Mouse (Mus musculus) induced T-regulatory cell, adult 2 months (primary cell): ENCODE data around the gene Tmprss3.

ENCODE experiments used
- DNase-seq: peaks from one replicate; pipeline ENCODE4 v3.0.0-alpha.2; 2012; ENCODE audit warnings: low read depth

The Tmprss3 gene

DNA sequence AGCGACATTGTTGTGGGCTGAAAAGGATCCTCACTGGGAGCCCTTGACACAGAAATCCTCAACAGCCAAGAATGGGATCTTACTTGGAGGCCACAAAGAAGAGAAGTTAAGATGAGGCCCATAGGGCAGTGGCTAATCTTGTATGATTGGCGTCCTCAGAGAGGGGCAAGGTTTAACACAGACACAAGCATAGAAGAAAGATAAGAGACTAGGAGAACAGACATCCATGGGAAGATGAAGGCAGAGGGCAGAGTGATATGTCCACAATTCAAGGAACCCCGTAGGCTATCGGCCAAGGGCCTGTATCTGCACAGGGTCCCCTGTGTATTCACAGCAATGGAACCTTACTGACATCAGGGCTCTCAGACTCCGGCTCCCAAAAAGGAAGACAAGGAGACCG lies 3.6 kb downstream of the Tmprss3 start:
- no peak for DNase-seq

DNA sequence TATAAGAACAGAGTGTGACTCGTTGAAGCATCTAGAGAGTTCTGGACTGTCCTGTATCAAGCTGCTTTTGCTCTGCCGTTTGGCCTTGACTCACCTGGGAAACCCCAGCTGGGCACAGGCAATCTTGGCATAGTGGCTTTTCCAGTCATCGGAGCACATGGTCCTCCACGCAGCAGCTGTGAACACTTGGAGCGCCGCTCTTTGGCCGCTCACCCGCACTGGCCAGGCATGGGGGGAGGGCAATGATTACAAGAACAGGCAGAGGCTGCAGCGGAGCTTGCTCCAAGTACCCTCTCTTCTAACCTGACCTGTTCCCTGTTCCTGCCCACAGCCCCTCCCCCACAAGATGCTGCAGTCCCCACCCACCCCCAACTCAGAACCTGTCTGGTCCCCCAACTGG lies 5.4 kb downstream of the Tmprss3 start:
- no peak for DNase-seq

DNA sequence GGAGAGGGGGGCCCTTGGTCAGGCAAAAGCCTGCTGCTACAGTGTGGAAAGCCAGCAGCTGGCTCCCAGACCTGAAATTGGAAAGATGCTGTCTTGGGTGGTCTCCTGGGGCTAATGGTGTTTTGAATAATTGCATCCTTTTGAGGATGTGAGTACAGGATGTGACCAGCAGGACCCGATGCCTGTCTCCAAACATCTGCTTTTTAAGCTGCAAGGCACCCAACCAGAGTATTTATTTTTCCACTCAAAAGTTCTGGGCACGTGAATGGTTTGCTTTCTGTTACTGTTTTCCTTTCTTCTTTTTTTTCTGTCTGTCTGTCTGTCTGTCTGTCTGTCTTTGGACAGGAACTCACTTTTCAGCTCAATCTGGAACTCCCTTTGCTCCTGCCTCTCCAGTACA lies 6.1 kb downstream of the Tmprss3 start:
- DNase-seq, result no peak

DNA sequence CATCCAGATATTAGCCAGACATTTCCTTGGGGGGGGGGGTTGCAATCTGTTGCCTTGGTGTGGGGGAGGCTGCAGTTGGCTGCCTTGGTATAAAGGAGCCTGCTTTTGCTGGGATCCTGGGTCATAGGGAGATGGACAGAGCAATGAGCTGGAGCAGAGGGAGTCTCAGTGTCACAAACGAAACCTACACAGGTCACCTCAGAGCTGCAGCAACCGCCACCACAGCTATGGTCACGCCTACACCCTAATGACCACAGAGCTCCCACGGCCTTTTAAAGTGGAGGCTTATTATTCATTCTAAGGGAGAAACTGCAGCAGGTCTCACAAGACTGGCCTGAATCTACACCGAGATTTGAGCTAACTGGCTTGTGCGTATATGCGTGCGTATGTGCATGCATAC lies 7.0 kb downstream of the Tmprss3 start:
- DNase-seq, result no peak

DNA sequence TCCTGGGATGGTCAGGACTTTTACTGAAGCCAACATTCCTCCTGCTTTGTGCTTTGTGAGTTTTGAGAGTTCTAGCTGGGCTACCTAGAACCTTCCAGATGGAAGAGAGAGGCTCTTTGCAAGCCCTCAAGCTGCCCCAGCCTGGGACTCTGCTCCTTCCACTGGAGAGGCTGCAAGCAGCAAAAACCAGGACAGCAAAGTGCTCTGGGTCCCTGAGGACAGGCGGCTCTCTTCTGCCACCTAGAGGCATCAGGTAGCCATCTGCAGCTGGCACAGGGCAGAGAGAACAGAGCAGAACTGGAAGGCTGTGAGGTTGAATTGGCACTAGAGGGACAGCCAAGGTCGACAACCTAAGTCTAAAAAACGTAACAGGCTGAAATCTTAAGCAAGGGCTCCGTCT lies 11.4 kb downstream of the Tmprss3 start:
- DNase-seq, result peak; percentile 84

DNA sequence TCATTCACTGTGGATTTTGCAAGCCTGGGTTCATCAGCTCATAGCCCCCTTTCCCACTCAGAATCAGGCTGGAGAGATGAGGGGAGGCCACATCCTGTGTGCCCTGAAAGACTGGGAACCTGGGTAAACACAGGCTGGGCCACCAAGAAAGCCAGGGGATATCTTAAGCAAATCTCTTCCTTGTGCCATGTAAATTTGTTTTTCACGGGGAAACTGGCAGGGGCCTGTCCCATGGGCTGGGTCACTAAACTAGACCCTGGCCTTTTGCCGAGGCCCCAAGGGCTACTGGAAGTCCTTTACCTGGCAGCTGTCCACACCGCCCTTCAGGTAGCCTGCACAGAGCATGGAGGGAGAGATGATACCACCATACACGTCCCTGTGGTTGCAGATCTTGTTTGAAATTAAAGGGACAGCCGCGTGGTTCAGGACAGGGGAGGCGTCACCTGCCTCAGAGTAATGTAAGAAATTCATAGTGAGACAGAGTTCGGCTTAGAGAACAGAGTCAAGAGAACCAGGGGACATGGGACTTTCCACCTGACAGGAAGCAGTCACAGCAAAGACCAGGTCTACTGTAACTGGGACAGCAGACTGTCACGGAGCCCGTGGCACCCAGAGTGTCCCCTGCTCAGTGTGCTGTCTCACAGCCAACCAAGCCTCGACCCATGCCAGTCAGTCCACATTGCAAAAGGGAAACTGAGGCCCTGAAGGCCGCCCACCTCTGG lies 14.3 kb downstream of the Tmprss3 start:
- peak; percentile 61 for DNase-seq

DNA sequence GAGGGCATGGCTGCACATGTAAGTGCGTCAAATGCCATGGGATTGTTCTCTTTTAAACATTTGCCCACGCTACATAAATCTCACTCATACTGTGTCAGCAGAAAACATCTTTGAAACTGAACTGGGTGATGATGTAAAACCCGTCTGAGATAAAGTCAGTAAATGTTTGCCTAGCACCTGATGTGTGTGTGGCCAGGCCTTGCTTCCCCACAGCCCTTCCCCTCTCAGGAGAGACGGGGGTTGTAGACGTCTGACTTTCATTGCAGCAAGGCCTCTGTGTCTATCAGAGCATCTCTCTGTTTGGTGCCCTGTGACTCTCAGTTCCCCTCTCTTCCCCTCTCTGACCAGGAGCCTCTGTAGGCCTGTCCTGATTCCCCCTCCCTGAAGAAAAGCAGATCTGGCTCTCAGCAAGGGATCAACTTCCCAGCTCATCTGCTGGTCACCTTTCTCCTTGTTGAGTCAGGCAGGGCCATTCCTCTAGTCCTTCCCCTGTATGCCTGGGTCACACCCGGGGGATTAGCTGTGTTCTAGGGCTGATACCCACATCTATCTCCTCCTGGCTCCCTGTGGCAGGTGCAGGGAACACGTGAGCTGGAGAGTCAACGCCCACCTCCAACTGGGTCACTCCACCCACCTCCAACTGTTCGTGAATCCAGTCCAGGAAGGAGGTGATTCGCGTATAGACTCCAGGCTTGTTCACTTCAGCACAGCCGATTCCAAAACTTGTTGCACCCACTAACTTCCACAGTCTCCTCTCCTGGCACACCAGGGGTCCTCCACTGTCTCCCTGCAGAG lies 15.4 kb downstream of the Tmprss3 start:
- DNase-seq, result no peak

DNA sequence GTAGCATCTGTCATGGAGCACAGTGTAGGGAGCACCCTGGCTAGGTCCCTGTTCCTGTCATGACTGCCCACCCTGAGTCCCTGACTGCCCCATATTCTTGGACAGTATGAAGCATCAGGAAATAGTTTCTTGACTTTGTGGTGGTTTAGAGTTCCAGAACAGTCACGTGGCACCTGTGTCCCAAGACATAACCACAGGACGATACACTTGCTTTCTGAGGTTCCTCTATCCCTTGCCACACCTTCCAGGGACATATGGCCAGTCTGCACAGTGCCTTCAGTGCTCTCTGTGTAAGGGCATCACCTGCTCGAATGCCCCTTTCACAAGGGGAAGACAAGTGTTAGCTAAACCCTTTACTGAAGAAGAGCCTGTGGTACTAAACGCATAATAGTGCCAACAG lies 17.3 kb downstream of the Tmprss3 start:
- DNase-seq, result no peak

DNA sequence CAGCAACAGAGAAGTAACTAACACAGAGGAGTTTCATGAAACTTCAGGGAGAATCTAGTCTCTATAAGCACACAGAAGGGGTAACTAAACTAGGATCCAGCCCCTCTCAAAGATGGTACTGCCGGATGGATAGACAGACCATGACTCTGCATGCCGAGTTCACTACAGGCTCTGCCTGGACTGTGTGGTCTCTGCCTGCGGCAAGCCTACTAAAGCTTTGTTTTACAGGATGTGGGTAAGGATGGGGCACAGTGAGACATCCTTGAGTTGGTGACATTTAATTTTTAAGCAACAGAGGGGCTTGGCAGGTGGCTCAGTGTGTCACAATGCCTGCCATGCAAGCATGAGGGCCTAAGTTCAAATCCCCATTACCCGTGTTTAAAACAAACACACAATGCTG lies 22.5 kb downstream of the Tmprss3 start:
- peak; percentile 56 for DNase-seq

DNA sequence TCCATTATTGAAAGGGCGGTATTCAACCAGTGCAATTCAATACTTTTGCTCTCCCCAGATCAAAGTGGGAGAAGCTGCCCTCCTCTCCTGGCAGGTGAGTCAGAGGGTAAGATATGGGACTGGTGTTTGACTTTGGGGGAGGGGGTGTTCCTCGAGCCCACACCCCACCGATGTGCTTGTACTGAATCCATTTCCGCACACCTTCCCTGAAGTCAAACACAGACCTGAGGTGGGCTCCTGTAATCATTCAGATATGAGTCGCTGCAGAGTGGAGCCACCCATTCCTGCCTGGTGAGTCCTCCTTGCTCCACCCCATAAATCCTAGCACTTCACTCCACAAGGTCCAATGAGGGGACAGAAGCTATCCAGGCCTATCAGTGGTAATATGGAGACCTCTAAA lies 29.0 kb downstream of the Tmprss3 start:
- no peak for DNase-seq

DNA sequence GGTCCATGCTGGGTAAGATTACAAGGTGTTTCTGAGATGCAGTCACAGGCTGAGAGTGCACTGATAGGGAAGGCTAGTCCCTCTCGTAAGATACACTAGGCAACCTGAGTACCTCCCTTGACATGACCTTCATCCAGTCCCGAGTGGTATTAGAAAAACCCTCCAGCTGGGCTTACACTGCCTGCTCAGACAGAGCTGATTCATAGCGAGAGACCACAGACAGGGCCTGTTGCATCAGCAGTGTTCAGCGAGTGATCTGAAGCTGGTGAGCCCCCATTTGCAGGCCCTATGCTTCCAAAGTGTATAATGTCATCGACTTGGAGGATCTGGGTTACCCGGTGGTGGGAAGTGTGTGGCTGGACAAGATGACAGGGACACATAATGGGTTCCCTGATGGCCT lies 33.6 kb downstream of the Tmprss3 start, which contains the start of gene Tff1:
TSS of gene Tff1 (minus strand) at position 151 of the 400 bp plus-strand sequence.
- no peak for DNase-seq

DNA sequence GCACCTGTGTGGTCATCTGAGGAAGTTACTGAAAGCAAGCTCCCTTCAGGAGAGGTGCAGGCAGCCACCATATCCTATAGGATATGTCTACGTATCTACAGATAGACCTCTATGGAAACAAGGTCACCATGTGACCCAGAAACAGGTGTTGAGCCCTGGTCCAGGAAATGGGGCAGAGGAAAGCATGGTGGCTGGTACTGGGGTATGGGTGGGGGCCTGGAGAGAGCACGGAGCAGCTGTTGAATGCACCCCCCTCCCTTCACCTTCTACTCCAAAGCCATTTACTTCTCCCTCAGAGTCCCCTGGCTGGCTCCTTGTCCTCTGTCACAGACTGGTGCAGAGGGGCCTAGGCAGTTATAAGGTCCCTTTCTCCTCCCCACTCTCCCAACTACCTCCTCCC lies 35.0 kb downstream of the Tmprss3 start:
- DNase-seq, result no peak

DNA sequence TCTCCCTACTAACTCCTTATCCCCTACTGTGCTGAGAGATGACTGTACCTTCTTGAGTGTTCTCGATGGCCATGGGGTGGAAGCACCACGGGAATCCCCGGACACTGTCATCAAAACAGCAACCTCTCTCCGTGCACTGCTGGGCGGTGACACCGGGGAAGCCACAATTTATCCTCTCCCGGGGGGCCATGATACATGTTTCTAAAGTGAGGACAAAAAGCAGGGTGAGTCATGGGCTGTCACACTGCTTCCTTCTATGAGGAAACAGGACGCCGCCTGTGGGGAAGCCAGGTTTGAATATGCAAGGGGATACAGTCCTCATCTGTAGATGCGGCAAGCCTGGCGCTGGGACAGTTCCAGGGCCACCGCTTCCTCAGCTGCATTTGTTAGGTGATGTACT lies 36.2 kb downstream of the Tmprss3 start:
- DNase-seq, result no peak

DNA sequence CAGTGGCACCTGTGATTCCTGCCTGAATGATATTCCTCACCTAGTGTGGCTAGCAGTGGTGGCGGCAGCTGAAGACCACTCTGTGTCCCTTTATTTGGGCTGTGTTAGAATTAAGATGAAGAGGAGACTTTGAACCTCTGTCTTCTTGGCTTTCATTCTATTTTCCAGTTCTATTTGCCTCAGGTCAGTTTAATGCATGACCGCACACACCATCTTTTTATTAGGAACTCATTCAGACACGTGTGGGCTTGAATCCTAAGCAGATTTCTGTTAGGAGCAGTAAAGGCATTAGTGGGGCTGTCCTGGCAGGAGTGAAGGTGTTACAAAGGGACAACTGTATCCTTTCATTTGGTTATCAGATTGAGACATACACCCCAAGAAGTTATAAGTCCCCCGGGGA lies 38.5 kb downstream of the Tmprss3 start:
- no peak for DNase-seq

DNA sequence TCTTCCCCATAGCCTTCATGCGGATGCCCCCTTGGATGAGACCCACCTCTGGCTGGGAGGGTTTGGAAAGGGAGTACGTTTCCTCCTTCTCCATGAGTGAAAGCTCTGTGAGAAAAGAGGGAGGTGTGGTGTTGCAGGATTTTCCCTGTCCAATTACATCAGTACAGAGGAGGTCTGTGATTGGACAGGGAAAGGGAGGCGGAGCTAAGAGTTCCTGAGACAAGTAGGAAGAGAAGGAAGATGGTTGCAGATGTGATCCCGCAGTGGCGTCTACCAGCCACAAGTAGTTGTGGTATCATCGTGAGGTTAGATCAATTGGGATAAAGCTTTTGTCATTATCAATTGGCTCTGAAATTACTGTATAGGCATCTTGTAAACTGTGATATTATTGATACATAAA lies 40.9 kb downstream of the Tmprss3 start:
- no peak for DNase-seq

DNA sequence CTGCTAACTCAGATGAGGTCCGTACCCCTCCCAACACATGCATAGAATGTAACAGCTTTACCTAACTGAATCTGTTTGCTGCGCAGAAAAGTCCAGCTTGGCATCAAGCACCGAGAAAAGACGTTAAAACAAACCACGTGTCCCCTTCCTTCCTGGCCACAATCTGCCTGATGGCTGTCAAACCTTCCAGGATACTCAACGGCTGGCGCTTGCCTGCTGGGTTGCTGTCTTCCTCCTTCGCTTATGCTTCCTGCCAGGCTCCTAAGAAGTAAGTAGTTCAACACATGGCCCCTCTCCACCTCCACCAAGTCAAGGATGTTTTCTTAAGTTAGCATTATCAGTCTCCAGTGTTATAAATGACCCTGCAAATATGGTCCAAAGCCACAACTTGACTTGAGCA lies 45.0 kb downstream of the Tmprss3 start:
- DNase-seq, result no peak

DNA sequence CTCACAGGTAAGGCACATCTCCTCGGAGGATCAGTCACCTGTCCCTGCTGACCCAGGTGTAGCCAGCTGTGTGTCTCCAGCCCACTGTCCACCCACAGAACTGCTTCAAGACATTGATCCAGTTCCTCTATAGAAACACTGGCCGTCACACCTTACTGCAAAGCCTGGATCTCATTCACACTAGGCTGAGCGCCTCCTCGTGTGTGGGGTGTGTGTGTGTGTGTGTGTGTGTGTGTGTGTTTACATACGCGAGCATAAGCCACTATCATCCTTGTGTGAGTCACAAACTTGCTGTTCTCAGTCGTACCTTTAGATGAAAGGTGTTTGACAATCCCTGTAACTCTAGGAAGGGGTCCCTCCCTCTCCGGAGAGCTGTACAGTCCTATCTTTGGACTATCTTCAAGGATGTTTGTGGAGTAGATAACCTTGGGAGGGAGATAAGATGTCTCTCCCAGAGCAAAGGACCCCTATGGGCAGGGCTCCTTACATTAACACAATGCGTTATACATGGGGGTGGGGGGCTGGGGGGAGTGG lies 45.7 kb downstream of the Tmprss3 start:
- no peak for DNase-seq

DNA sequence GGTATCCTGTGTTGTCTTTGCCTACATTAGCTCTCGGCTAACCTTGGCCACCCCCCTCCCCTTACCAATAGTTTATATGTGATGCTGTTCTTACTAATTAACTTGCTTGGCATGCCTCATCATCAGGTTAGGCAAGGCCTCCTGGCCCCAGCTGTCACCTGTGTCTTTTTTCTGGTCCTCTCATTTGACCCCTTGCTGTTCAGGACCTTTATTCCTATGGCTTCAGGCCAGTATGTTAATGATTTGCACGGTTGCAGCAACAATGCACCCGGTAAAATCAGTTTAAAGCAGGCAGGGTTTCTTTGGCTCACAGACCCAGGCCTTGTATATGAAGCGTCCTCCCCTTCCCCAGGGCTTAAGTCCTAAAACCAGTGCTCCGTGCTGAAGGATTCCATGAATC lies 46.3 kb downstream of the Tmprss3 start:
- no peak for DNase-seq

DNA sequence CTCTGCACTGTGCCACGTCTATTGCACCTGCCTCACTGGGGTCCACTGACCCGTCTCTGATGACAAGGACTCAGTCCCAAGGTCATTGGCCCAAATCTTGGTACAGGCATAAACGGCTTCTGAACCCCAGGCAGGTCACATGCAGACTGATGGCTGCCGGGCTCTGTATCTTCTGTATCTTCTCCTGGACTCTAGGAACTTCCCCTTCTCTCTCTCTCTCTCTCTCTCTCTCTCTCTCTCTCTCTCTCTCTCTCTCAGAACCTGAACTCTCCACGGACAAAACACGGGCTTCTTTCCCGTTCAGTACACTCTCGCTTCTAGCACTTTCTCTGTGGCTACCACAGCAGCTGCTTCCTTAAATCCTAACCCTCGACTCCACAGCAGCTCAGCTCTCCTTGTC lies 52.8 kb downstream of the Tmprss3 start:
- DNase-seq, result no peak

DNA sequence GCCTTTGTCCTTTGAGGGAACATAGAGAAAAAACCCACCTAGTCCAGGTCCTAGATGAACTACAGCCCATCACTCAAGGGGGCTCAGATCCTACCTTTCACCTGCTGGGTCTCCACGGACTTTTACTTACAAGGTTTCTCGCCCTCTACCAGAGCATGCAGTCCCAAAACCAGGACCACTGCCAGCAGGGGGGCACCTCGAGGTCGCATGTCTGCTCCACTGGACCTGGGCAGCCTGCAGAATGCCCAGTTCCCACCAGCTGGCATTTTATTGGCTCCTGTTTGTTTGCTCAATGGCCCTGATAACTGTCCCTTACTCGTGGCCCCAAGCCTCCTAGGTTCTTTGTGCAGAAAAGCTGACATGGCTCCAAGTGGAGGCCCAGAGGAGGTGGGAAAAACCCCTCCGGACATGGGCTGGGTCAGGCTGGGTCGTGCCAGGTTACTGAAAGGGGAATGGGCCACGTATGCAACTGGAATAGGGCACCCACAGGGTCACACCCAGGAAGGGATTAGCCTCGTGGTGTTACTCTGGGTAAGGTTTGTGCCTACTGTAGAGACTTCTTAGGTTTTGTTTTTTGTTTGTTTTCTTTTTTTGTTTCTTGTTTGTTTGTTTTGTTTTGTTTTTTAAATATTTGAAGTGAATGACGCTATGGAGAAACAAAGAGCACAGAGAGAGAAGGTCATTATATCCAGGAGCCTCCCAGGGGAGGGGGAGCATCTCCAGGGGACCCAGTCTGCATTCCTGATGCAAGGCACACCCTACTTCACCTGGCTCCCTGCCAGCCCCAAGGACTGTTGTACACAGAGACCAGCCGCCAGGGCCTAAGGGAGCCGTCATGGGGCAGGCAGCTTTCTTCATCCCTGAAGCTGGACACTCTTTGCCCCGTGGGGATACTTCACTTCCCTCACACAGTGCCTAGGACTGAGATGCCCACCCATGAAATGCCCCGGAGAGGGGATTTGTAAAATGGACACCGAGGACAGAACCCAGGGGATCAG lies 54.4 kb downstream of the Tmprss3 start, which contains the start of gene Tff2:
TSS of gene Tff2 (minus strand) at position 243 of the 998 bp plus-strand sequence.
- DNase-seq, result no peak

DNA sequence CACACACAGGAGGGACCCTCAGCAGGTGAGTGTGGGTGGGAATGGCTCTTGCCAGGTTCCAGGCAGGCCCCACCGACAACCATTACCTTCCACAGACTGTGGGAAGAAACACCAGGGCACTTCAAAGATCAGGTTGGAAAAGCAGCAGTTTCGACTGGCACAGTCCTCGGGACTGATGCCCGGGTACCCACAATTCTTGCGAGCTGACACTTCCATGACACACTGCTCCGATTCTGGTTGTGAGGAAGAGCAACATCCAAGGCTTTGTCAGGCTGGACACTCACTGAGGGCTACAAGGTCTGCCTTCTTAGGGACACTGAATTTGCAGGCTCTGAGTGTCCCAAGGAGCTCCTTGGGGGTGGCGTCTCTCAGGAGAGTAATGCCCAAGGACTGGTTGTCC lies 56.7 kb downstream of the Tmprss3 start:
- DNase-seq, result no peak

DNA sequence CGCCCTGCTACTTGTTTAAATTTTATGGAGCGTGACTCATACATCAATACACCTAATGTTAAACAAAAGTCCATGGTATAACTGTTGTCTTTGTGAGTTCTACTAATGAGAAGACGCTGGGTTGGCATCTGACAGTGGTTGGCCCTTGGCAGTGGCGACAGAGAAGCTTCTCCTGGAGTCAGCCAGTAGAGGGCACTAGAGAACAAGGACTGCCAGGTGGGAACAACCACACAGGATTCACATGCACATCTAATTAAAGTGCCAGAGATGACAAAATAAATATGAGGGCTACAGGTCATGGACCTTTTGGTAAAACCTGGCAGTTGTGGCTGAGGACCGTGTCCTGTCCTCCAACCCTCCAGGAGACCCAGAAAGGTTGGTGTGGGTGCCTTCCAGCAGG lies 60.4 kb downstream of the Tmprss3 start:
- DNase-seq, result peak; percentile 87
